Mouse (Mus musculus) intestine, embryonic 16.5 days (tissue): ENCODE data around the gene Copb1. TPM values are rescaled to one million over a fixed set of nuclear protein-coding genes. Genes with fewer than 3 reads are reported as not detected.

ENCODE experiments used
- ATAC-seq: fragments of 200-750 bp; cut with Nextera tagmentation; 2 replicates; pipeline ENCODE4 v1.8.0; 2017; ENCODE audit warnings: moderate TSS enrichment, moderate library complexity
- H3K27ac ChIP-seq: fragments of 300-500 bp; sonication (generic); 2 replicates; pipeline ENCODE4 v1.5.1; 2014; ENCODE audit warnings: mild to moderate bottlenecking, low read length
- H3K27me3 ChIP-seq: fragments of 300-500 bp; sonication (generic); replicated peaks from 2 replicates; pipeline ENCODE4 v1.6.1; 2014; ENCODE audit warnings: low read length, control low read depth, mixed read lengths; ENCODE audit not compliant: control insufficient read depth, insufficient read depth
- H3K36me3 ChIP-seq: fragments of 300-500 bp; sonication (generic); 2 replicates; pipeline ENCODE4 v1.6.1; 2014; ENCODE audit warnings: low read length, control low read depth; ENCODE audit not compliant: control insufficient read depth, insufficient read depth
- H3K4me1 ChIP-seq: fragments of 300-500 bp; sonication (generic); 2 replicates; pipeline ENCODE4 v1.6.1; 2014; ENCODE audit warnings: low read length, control low read depth, mixed read lengths; ENCODE audit not compliant: control insufficient read depth, insufficient read depth
- H3K4me2 ChIP-seq: fragments of 300-500 bp; sonication (generic); 2 replicates; pipeline ENCODE4 v1.6.1; 2014; ENCODE audit warnings: low read depth, low read length, control low read depth
- H3K4me3 ChIP-seq: fragments of 300-500 bp; sonication (generic); 2 replicates; pipeline ENCODE4 v1.5.1; 2014; ENCODE audit warnings: mild to moderate bottlenecking, low read length
- H3K9ac ChIP-seq: fragments of 300-500 bp; sonication (generic); 2 replicates; pipeline ENCODE4 v1.6.1; 2014; ENCODE audit warnings: low read depth, low read length
- H3K9me3 ChIP-seq: fragments of 300-500 bp; sonication (generic); 2 replicates; pipeline ENCODE4 v1.6.1; 2016; ENCODE audit warnings: low read length, control low read depth; ENCODE audit not compliant: control insufficient read depth
- WGBS: fragments of 180-500 bp; shearing (Covaris S2); extraction: QIAGEN DNeasy Blood & Tissue Kit; methylation state at CpG from one replicate; pipeline ENCODE4 v1.1.7; 2014; 5-methylcytosine and 5-hydroxymethylcytosine counted together
- polyA plus RNA-seq: library from polyadenylated mRNA; unstranded; fragments of >200 nt; fragmentation: Nextera tagmentation; extraction: Ambion mirVana; gene quantifications from 2 replicates; pipeline ENCODE4 v1.2.1, GENCODE M21; 2015

The Copb1 gene
- polyA plus RNA-seq, 1 experiment from 2014 or later = 123 TPM

GRCm38 (mm10) chr7:114290078-114290506 lies 35.6 kb upstream of the Copb1 start:
- WGBS = 58% methylated on average over 5 of the region's 5 CpGs

GRCm38 (mm10) chr7:114284296-114284910 lies 29.9 kb upstream of the Copb1 start:
- no peaks in the 10 kb centered on the region for H3K9me3 ChIP-seq
- WGBS = 94% methylated on average over 14 of the region's 14 CpGs
- no peak overlapping the region for H3K9ac ChIP-seq
- H3K27me3 ChIP-seq = no peaks in the 10 kb centered on the region
- no peaks in the 10 kb centered on the region for H3K4me1 ChIP-seq
- H3K36me3 ChIP-seq = no peaks in the 10 kb centered on the region
- no peak for ATAC-seq
- no peak overlapping the region for H3K4me2 ChIP-seq
- H3K27ac ChIP-seq = no peak overlapping the region
- H3K4me3 ChIP-seq = no peak overlapping the region

More at GRCm38 (mm10) chr7:114290078-114290506, 35.6 kb upstream of the Copb1 start:
- no peak overlapping the region for H3K9ac ChIP-seq
- peaks cover 4% of the 10 kb centered on the region; the same call in 1 of the 2 replicates for H3K4me1 ChIP-seq
- H3K27me3 ChIP-seq = no peaks in the 10 kb centered on the region
- no peak overlapping the region for H3K4me3 ChIP-seq
- ATAC-seq = no peak
- H3K4me2 ChIP-seq = no peak overlapping the region
- no peaks in the 10 kb centered on the region for H3K9me3 ChIP-seq
- H3K36me3 ChIP-seq = no peaks in the 10 kb centered on the region
- H3K27ac ChIP-seq = no peak overlapping the region

- H3K4me2 ChIP-seq = no peak overlapping the region
- H3K36me3 ChIP-seq = no peaks in the 10 kb centered on the region
- WGBS = 77% methylated on average over 9 of the region's 9 CpGs
- no peaks in the 10 kb centered on the region for H3K4me1 ChIP-seq
- H3K27me3 ChIP-seq = no peaks in the 10 kb centered on the region
- no peak for ATAC-seq
- no peak overlapping the region for H3K4me3 ChIP-seq
- H3K9ac ChIP-seq = no peak overlapping the region
- H3K27ac ChIP-seq = no peak overlapping the region
- H3K9me3 ChIP-seq = no peaks in the 10 kb centered on the region
Observed at GRCm38 (mm10) chr7:114283006-114283405, 28.5 kb upstream of the Copb1 start.

- no peak overlapping the region for H3K27ac ChIP-seq
- no peaks in the 10 kb centered on the region for H3K36me3 ChIP-seq
- ATAC-seq = no peak; the same call in 1 of the 2 replicates
Observed at GRCm38 (mm10) chr7:114281671-114282070, 27.2 kb upstream of the Copb1 start.

GRCm38 (mm10) chr7:114276005-114276752 lies 21.7 kb upstream of the Copb1 start, which contains the start of gene Psma1:
Psma1 (minus strand) TSS chr7:114276118.
- Histone ChIP-seq H3K36me3 (no peaks in the 10 kb centered on the region), H3K9me3 (no peaks in the 10 kb centered on the region), H3K4me1 (peaks cover 5% of the 10 kb centered on the region), H3K4me3 (peak within 1 kb of the TSS; percentile 92), H3K4me2 (peak within 1 kb of the TSS; percentile 78), H3K9ac (peak within 1 kb of the TSS; percentile 90), H3K27ac (peak within 1 kb of the TSS; percentile 57), H3K27me3 (no peaks in the 10 kb centered on the region)
- under 1% methylated on average over 39 of the region's 39 CpGs for WGBS
- ATAC-seq = peak; percentile 93

More at GRCm38 (mm10) chr7:114281671-114282070, 27.2 kb upstream of the Copb1 start:
- Histone ChIP-seq H3K4me3 (no peak overlapping the region), H3K27me3 (no peaks in the 10 kb centered on the region), H3K9me3 (no peaks in the 10 kb centered on the region), H3K4me2 (no peak overlapping the region), H3K9ac (no peak overlapping the region), H3K4me1 (no peaks in the 10 kb centered on the region)
- 51% methylated on average over 3 of the region's 3 CpGs for WGBS

GRCm38 (mm10) chr7:114275372-114276004 lies 21.0 kb upstream of the Copb1 start:
- Histone ChIP-seq H3K9ac (peak overlapping the region; percentile 90), H3K4me3 (peak overlapping the region; percentile 92), H3K27ac (peak overlapping the region; percentile 57; the same call in 1 of the 2 replicates), H3K9me3 (no peaks in the 10 kb centered on the region), H3K4me1 (peaks cover 5% of the 10 kb centered on the region), H3K36me3 (no peaks in the 10 kb centered on the region), H3K4me2 (peak overlapping the region; percentile 78), H3K27me3 (no peaks in the 10 kb centered on the region)
- ATAC-seq = peak; percentile 87
- WGBS = 1% methylated on average over 24 of the region's 24 CpGs

- no peak for ATAC-seq
- 96% methylated on average over 5 of the region's 5 CpGs for WGBS
- H3K4me3 ChIP-seq = no peak overlapping the region
- no peaks in the 10 kb centered on the region for H3K9me3 ChIP-seq
- H3K36me3 ChIP-seq = peaks cover 21% of the 10 kb centered on the region
- no peak overlapping the region for H3K9ac ChIP-seq
- no peak overlapping the region for H3K4me2 ChIP-seq
- no peak overlapping the region for H3K27ac ChIP-seq
- no peaks in the 10 kb centered on the region for H3K4me1 ChIP-seq
- H3K27me3 ChIP-seq = no peaks in the 10 kb centered on the region
Observed at GRCm38 (mm10) chr7:114268446-114268845, 13.9 kb upstream of the Copb1 start.

GRCm38 (mm10) chr7:114251684-114252083 lies 2.8 kb downstream of the Copb1 start:
- peaks cover 12% of the 10 kb centered on the region for H3K36me3 ChIP-seq
- peaks cover 3% of the 10 kb centered on the region; the same call in 1 of the 2 replicates for H3K4me1 ChIP-seq
- ATAC-seq = no peak
- no peak overlapping the region for H3K27ac ChIP-seq
- WGBS = 93% methylated on average over 3 of the region's 3 CpGs
- H3K4me3 ChIP-seq = no peak overlapping the region
- H3K9me3 ChIP-seq = no peaks in the 10 kb centered on the region
- no peaks in the 10 kb centered on the region for H3K27me3 ChIP-seq
- no peak overlapping the region for H3K4me2 ChIP-seq
- H3K9ac ChIP-seq = no peak overlapping the region

- 84% methylated on average over 7 of the region's 7 CpGs for WGBS
- Histone ChIP-seq H3K27me3 (no peaks in the 10 kb centered on the region), H3K36me3 (peaks cover 24% of the 10 kb centered on the region), H3K9me3 (no peaks in the 10 kb centered on the region), H3K9ac (no peak overlapping the region), H3K4me2 (no peak overlapping the region), H3K27ac (no peak overlapping the region), H3K4me3 (no peak overlapping the region), H3K4me1 (no peaks in the 10 kb centered on the region)
- no peak for ATAC-seq
Observed at GRCm38 (mm10) chr7:114233980-114234379, 20.5 kb downstream of the Copb1 start.
